Mouse (Mus musculus) subcutaneous adipose tissue, adult 2 months (tissue): ENCODE data around the gene Tm9sf2. TPM values are rescaled to one million over a fixed set of nuclear protein-coding genes. Genes with fewer than 3 reads are reported as not detected.

ENCODE experiments used
- polyA plus RNA-seq: library from polyadenylated mRNA; depleted of rRNA; stranded (reverse); fragments of >200 nt; gene quantifications from 2 replicates; pipeline ENCODE4 v1.2.3, GENCODE M21; 2012; ENCODE audit warnings: low replicate concordance; rRNA removed

Gene Tm9sf2
- polyA plus RNA-seq, result 77.6 and 171 TPM in 2 replicates

DNA sequence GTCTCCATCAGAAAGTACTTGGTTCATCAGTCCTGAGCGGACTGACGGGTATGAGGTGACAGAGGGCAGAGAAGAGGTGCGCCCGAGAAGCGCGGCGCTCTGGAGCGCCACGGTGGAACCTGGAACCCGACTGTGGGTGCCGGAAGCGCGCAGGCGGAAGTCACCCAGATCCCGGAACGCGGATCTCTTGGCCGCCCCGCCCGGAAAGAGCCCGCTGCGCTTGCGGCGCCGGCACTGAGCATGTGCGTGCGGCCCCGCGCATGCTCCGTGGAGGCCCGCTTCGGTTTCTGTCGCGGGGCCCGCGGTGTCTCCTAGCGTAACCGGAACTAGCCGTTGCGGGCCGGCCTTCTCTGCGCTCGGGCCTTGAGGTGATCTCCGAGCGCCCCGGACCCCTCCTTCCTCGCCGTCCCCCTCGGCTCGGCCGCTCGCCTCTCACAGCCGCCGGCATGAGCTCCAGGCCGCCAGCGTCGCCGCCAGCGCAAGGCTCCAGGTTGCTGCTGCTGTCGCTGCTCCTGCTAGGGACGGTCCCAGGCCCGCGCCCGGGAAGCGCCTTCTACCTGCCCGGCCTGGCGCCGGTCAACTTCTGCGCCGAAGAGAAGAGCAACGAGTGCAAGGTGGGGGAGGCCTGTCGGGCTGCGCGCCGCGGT, at the start of gene Tm9sf2:
Gene Tm9sf2 (plus strand): TSS at position 217 of the 647 bp plus-strand sequence.

DNA sequence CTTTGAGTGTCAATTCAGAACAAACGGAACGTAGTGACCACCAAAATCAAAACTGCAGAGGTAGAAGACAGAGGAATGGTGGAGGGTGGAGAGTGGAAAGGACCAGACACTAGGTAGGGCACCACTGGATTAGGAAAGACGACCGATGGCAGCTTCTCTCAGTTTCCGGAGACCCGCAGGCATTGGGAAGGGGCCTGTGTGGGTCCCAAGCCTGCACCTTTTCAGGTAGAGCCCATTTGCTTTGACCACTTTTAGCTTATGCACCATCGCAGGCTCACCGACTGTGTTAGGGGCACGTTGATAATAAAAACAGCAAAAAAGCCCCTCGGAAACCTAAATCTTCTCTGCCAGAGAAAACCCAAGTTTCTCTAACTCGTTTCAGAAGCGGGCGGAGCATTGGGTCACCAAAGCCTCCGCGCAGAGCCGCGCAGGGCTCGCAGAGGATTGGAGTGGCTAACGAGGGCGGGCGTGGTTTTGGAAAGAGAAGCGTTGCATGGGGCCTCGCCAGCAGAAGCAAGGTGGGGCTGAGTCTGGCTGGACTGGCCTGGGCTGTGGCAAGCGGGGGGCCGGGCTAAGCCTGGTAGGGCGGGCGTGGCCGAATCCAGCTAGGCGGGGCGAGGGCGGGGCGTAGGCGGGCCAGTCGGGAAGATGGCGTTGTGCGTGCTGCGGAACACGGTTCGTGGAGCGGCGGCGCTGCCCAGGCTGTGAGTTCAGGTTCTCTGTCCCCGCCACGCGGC, 74.4 kb downstream of the Tm9sf2 start, which contains the start of gene Clybl:
Gene Clybl (plus strand): TSS at position 627 of the 737 bp plus-strand sequence.

Other genes starting within 250 kb of the Tm9sf2 start
- gene Ubac2, start 228.4 kb upstream of the Tm9sf2 start, polyA plus RNA-seq, result 48.7 and 61.7 TPM in 2 replicates
- 0.82 and 2.6 TPM in 2 replicates for gene Gpr18, start 191.3 kb upstream of the Tm9sf2 start, polyA plus RNA-seq
- 2.8 and 4.2 TPM in 2 replicates for gene Gpr183, start 141.8 kb upstream of the Tm9sf2 start, polyA plus RNA-seq
- gene Timm8a2, start 72.4 kb upstream of the Tm9sf2 start, polyA plus RNA-seq, result not detected in 2 replicates
- 30.5 and 88.4 TPM in 2 replicates for gene Clybl, start 74.7 kb downstream of the Tm9sf2 start, polyA plus RNA-seq